Mouse (Mus musculus): ENCODE measurements around the gene Htatip2. TPM values are rescaled to one million over a fixed set of nuclear protein-coding genes. Genes with fewer than 3 reads are reported as not detected.

The Htatip2 gene
- total RNA-seq, 2 experiments from 2014 or later = 8.6 to 9.1 TPM

Other genes with a start within 250 kb of the Htatip2 start
- not detected for gene Dbx1, start 122.3 kb upstream of the Htatip2 start, total RNA-seq (2021)
- gene Prmt3, start 19.2 kb downstream of the Htatip2 start, total RNA-seq (2021) = 10 to 100 TPM in 1 of 2 experiments, 1 to 10 TPM in 1; 9.8 to 12.1 TPM
- gene Slc6a5, start 151.0 kb downstream of the Htatip2 start, total RNA-seq (2021) = not detected
- gene Nell1, start 215.7 kb downstream of the Htatip2 start, total RNA-seq (2021) = not detected

Measured in heart, postnatal 25 days (tissue).